Mouse (Mus musculus): ENCODE data around the gene Mmd2.

- TF ChIP-seq GATA1 (IDR thresholded peaks at IDR 0.05; ENCODE audit: borderline replicate concordance, low read length) (no peak), FLI1 (IDR thresholded peaks at IDR 0.05; ENCODE audit: low read length) (no peak)
These were observed 21.6 kb upstream of the Mmd2 start for GRCm38 (mm10) chr5:142630224-142630623.

Data from megakaryocyte, embryonic 14.5 days (primary cell).